Mouse (Mus musculus): ENCODE data around the gene Prdm2. TPM values are rescaled to one million over a fixed set of nuclear protein-coding genes. Genes with fewer than 3 reads are reported as not detected.

The Prdm2 gene
- total and polyA plus RNA-seq, 2 experiments from 2014 or later, result 10.9 to 19.1 TPM

DNA sequence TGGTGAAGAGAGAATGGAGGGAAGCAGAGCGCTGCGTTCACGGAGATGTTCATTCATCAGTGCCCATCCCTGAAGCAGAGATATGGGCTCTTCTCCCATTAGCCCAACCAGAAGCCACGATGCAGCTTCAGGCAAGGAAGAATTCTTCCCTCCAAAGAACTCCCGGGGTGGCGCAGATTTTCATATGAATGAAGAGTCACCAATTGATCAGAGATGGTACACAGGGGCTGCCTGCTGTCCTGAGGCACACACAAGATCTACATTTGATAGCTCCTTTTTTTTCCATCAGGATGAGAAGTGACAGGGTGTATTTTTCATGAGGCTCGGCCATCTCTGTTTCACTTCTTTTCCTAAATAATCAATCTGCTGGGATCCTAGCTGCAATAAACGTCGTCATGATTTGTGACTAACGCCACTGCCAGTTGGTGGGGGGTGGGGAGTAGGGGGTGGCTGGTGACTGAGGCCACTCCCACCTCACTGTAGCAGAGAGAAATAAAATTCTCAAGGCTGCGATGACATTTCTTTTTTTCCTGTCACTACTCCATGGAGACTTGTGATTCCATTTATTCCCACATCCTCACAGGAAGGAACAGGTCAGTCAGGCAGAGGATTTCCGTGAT lies 120.6 kb downstream of the Prdm2 start:
- no peak overlapping the region for H3K4me2 ChIP-seq (ENCODE audit: low read depth, low read length, poor library complexity, severe bottlenecking)
- TF ChIP-seq CTCF (IDR thresholded peaks at IDR 0.05), result no peak
- no peaks in the 10 kb centered on the region for H3K27me3 ChIP-seq (ENCODE audit: insufficient read depth, low read length)
- 0 out of 2 replicates have a peak overlapping the region, but pooled peaks have one; percentile 6 for H3K27ac ChIP-seq (ENCODE audit: low read depth, low read length)
- no peaks in the 10 kb centered on the region for H3K36me3 ChIP-seq (ENCODE audit: insufficient read depth, low read length)
- H3K4me3 ChIP-seq (ENCODE audit: low read depth, low read length), result no peak overlapping the region
- no peak for DNase-seq (ENCODE audit: low spot score)
- H3K4me1 ChIP-seq (ENCODE audit: insufficient read depth, low read length), result no peaks in the 10 kb centered on the region
- 38% methylated on average over 12 of the region's 12 CpGs for WGBS
- no peak overlapping the region for H3K9ac ChIP-seq (replicated peaks; ENCODE audit: low read length, poor library complexity, severe bottlenecking)
- no peaks in the 10 kb centered on the region for H3K9me3 ChIP-seq (ENCODE audit: low read length)
- no peak for ATAC-seq (ENCODE audit: low FRiP score)

DNA sequence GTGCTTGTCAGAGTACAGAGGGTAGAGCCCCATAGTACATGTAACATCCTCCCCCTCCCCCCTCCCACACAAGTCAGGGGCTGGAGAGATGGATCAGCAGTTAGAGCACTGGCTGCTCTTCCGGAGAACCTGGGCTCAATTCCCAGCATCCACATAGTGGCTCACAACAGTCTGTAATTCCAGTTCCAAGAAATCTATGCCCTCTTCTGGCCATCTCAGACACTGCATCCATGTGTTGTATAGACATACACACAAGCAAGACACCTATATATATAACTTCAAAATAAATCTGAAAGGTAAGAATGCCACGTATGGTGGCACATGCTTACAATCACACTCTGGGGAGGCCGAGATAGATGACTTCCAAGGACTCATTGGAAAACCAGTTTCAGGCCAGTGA lies 122.2 kb downstream of the Prdm2 start:
- H3K27me3 ChIP-seq (ENCODE audit: insufficient read depth, low read length), result no peaks in the 10 kb centered on the region
- no peak for TF ChIP-seq CTCF (IDR thresholded peaks at IDR 0.05)
- no peaks in the 10 kb centered on the region for H3K9me3 ChIP-seq (ENCODE audit: low read length)
- no peak overlapping the region for H3K27ac ChIP-seq (ENCODE audit: low read depth, low read length)
- H3K4me2 ChIP-seq (ENCODE audit: low read depth, low read length, poor library complexity, severe bottlenecking), result no peak overlapping the region
- WGBS, result 99% methylated on average over 3 of the region's 3 CpGs
- no peaks in the 10 kb centered on the region for H3K4me1 ChIP-seq (ENCODE audit: insufficient read depth, low read length)
- H3K9ac ChIP-seq (replicated peaks; ENCODE audit: low read length, poor library complexity, severe bottlenecking), result no peak overlapping the region
- H3K36me3 ChIP-seq (ENCODE audit: insufficient read depth, low read length), result no peaks in the 10 kb centered on the region
- no peak overlapping the region for H3K4me3 ChIP-seq (ENCODE audit: low read depth, low read length)
- DNase-seq (ENCODE audit: low spot score) (no peak), ATAC-seq (ENCODE audit: low FRiP score) (no peak)

DNA sequence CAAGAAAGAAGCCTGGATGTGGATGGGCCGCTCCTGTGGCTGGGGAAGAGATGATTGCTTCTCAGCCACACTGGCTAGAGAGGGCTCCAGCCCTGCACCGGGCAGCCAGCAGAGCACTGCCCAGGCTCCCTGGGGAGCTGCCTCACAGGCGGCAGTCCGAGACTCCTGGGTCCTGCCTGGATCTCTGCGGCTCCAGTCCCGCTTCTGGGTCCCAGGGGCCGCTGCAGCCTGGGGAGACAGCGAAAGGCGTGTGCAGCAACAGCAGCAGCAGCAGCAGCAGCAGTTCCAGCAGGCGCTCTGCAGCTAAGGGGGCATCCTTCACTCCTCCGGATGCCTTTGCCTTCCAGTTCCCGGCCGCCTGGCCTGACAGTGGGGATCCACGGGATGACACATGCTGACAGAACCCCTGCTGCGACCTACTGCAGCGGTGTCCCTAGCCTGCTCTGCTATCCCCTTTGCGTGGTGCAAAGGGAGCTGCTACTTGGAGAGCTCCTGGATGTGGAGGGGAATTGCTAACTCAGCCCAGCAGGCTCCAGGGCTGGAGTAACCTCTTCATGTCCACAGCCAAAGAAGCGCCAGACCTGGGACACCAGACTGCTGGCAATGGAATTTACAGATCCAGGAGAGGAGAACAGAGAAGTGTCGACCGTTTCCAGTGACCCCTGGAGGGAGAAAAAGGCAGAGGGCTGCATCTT lies 138.6 kb downstream of the Prdm2 start:
- 4% methylated on average over 20 of the region's 20 CpGs for WGBS
- no peaks in the 10 kb centered on the region for H3K4me1 ChIP-seq (ENCODE audit: insufficient read depth, low read length)
- no peak; the same call in 1 of the 2 replicates for TF ChIP-seq CTCF (IDR thresholded peaks at IDR 0.05)
- DNase-seq (ENCODE audit: low spot score), result peak; percentile 11
- peak overlapping the region; percentile 35 for H3K4me3 ChIP-seq (ENCODE audit: low read depth, low read length)
- H3K4me2 ChIP-seq (ENCODE audit: low read depth, low read length, poor library complexity, severe bottlenecking), result peak overlapping the region; percentile 63
- no peaks in the 10 kb centered on the region; the same call in 1 of the 2 replicates for H3K27me3 ChIP-seq (ENCODE audit: insufficient read depth, low read length)
- peak; percentile 47; the same call in 1 of the 2 replicates for ATAC-seq (ENCODE audit: low FRiP score)
- H3K9ac ChIP-seq (replicated peaks; ENCODE audit: low read length, poor library complexity, severe bottlenecking), result peak overlapping the region; percentile 34
- no peaks in the 10 kb centered on the region for H3K9me3 ChIP-seq (ENCODE audit: low read length)
- no peak overlapping the region for H3K27ac ChIP-seq (ENCODE audit: low read depth, low read length)
- no peaks in the 10 kb centered on the region for H3K36me3 ChIP-seq (ENCODE audit: insufficient read depth, low read length)

DNA sequence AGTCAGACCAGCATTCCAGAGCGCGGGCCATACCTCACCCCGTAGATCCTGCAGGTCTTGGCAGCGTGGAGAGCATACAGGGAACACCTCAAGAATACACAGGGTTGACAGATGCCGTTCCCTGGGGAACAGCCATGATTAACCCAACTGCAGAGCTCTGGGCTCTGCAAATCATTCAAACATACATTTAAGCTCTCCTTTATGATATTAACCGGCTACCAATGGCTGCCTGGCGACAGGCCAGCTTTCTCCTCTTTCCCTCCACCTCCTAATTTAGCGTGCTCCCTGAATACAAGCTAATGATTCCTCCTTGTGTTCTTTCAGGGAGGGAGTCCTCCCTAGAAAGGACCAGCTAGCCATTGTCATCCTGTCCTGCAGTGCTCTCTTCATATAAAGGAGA lies 141.0 kb downstream of the Prdm2 start:
- H3K4me2 ChIP-seq (ENCODE audit: low read depth, low read length, poor library complexity, severe bottlenecking), result no peak overlapping the region
- H3K9ac ChIP-seq (replicated peaks; ENCODE audit: low read length, poor library complexity, severe bottlenecking), result no peak overlapping the region
- H3K36me3 ChIP-seq (ENCODE audit: insufficient read depth, low read length), result no peaks in the 10 kb centered on the region
- no peak overlapping the region for H3K27ac ChIP-seq (ENCODE audit: low read depth, low read length)
- TF ChIP-seq CTCF (IDR thresholded peaks at IDR 0.05), result no peak
- no peaks in the 10 kb centered on the region; the same call in 1 of the 2 replicates for H3K27me3 ChIP-seq (ENCODE audit: insufficient read depth, low read length)
- no peak overlapping the region for H3K4me3 ChIP-seq (ENCODE audit: low read depth, low read length)
- ATAC-seq (ENCODE audit: low FRiP score), result no peak
- DNase-seq (ENCODE audit: low spot score), result peak; percentile 26
- H3K9me3 ChIP-seq (ENCODE audit: low read length), result no peaks in the 10 kb centered on the region
- H3K4me1 ChIP-seq (ENCODE audit: insufficient read depth, low read length), result no peaks in the 10 kb centered on the region
- 43% methylated on average over 8 of the region's 8 CpGs for WGBS

DNA sequence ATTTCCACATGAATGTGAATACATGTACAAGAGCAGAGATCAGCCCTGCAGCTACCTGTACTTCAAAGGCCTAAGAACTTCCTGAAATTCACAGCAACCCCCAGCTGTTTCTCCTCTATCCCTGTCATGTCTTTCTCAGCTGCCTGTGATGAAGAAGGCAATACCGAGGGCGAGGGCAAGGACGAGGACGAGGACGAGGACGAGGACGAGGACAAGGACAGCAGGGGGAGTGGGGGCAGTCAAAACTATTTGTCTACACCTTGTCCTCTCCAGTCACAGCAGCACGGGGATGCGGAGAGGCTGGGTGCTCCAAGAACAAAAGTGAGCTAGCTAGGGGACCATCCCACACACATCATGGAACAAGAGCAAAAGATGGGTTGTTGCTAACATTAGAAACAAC lies 145.8 kb downstream of the Prdm2 start:
- Histone ChIP-seq H3K4me2 (ENCODE audit: low read depth, low read length, poor library complexity, severe bottlenecking) (no peak overlapping the region), H3K9me3 (ENCODE audit: low read length) (no peaks in the 10 kb centered on the region), H3K27me3 (ENCODE audit: insufficient read depth, low read length) (no peaks in the 10 kb centered on the region), H3K9ac (replicated peaks; ENCODE audit: low read length, poor library complexity, severe bottlenecking) (no peak overlapping the region), H3K36me3 (ENCODE audit: insufficient read depth, low read length) (no peaks in the 10 kb centered on the region), H3K4me3 (ENCODE audit: low read depth, low read length) (no peak overlapping the region), H3K27ac (ENCODE audit: low read depth, low read length) (no peak overlapping the region), H3K4me1 (ENCODE audit: insufficient read depth, low read length) (no peaks in the 10 kb centered on the region)
- ATAC-seq (ENCODE audit: low FRiP score), result no peak
- 91% methylated on average over 9 of the region's 9 CpGs for WGBS
- no peak for TF ChIP-seq CTCF (IDR thresholded peaks at IDR 0.05)
- no peak for DNase-seq (ENCODE audit: low spot score)

DNA sequence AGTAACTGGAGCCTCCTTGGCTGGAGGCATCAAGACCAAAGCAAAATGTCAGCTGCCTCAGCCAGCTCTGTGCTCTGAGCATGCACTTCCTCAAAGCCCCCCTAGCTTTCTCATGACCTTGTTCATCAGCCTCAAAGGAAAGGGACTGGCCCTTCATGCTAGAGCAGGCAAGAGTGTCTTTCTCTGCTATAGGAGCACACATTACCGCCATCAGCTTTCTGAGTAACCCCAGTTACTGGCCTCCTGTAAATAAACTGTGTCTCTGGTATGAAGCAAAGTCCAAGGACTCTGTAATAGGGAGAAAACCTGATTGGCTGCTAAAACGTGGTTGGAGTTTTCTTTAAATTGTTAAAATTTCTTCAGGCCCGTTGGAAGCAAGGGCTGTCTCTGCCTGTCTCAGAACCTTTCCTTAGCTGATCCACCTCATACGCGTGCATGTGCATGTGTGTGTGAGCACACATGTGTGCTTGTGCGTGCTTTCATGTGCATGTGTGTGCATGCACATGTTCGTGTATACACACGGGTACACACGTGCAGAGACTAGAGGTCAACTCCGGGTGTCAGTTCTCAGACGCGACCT lies 153.9 kb downstream of the Prdm2 start:
- Histone ChIP-seq H3K9ac (replicated peaks; ENCODE audit: low read length, poor library complexity, severe bottlenecking) (no peak overlapping the region), H3K27me3 (ENCODE audit: insufficient read depth, low read length) (no peaks in the 10 kb centered on the region), H3K4me2 (ENCODE audit: low read depth, low read length, poor library complexity, severe bottlenecking) (no peak overlapping the region), H3K27ac (ENCODE audit: low read depth, low read length) (no peak overlapping the region), H3K36me3 (ENCODE audit: insufficient read depth, low read length) (no peaks in the 10 kb centered on the region), H3K4me1 (ENCODE audit: insufficient read depth, low read length) (no peaks in the 10 kb centered on the region), H3K9me3 (ENCODE audit: low read length) (no peaks in the 10 kb centered on the region), H3K4me3 (ENCODE audit: low read depth, low read length) (no peak overlapping the region)
- 93% methylated on average over 12 of the region's 12 CpGs for WGBS
- DNase-seq (ENCODE audit: low spot score), result no peak
- no peak for ATAC-seq (ENCODE audit: low FRiP score)
- no peak for TF ChIP-seq CTCF (IDR thresholded peaks at IDR 0.05)

Small RNAs within 50 kb of the gene (microRNA-seq; reads per million reads assigned to microRNA genes)
- gene Mir7021 (ENCODE audit: borderline number of aligned reads), result 5.7 reads per million, percentile 12 among the genes with 10 or more reads in this experiment

Other genes with a start within 250 kb of the Prdm2 start
- 32.3 and 37.6 TPM in 2 replicates for gene Pdpn, start 86.6 kb upstream of the Prdm2 start, total RNA-seq (2014; rRNA removed)
- 33.6 and 35.2 TPM in 2 replicates for gene Pdpn, start 86.6 kb upstream of the Prdm2 start, polyA plus RNA-seq (2015; fragmentation: Nextera tagmentation; extraction: Ambion mirVana)
- 0.33 and 2.3 TPM in 2 replicates for gene Lrrc38, start 136.8 kb upstream of the Prdm2 start, total RNA-seq (2014; rRNA removed)
- gene Lrrc38, start 136.8 kb upstream of the Prdm2 start, polyA plus RNA-seq (2015; fragmentation: Nextera tagmentation; extraction: Ambion mirVana), result 0.64 and 0.67 TPM in 2 replicates
- not detected in 2 replicates for gene Pramel1, start 181.4 kb upstream of the Prdm2 start, total RNA-seq (2014; rRNA removed)
- not detected in 2 replicates for gene Pramel1, start 181.4 kb upstream of the Prdm2 start, polyA plus RNA-seq (2015; fragmentation: Nextera tagmentation; extraction: Ambion mirVana)
- 34.9 and 39.0 TPM in 2 replicates for gene Pramef8, start 199.4 kb upstream of the Prdm2 start, total RNA-seq (2014; rRNA removed)
- 16.1 and 17.0 TPM in 2 replicates for gene Pramef8, start 199.4 kb upstream of the Prdm2 start, polyA plus RNA-seq (2015; fragmentation: Nextera tagmentation; extraction: Ambion mirVana)
- not detected in 2 replicates for gene Oog4, start 237.3 kb upstream of the Prdm2 start, total RNA-seq (2014; rRNA removed)
- gene Oog4, start 237.3 kb upstream of the Prdm2 start, polyA plus RNA-seq (2015; fragmentation: Nextera tagmentation; extraction: Ambion mirVana), result not detected in 2 replicates

All from midbrain, postnatal 0 days (tissue).